Mouse (Mus musculus) limb, embryonic 13.5 days (tissue): ENCODE measurements around the gene Esr1. TPM values are rescaled to one million over a fixed set of nuclear protein-coding genes. Genes with fewer than 3 reads are reported as not detected.

ENCODE experiments used
- ATAC-seq: fragments of 200-750 bp; cut with Nextera tagmentation; 2 replicates; pipeline ENCODE4 v1.8.0; 2017; ENCODE audit warnings: low read depth, moderate number of reproducible peaks, moderate TSS enrichment; ENCODE audit not compliant: low FRiP score
- H3K27ac ChIP-seq: fragments of 300-500 bp; sonication (generic); 2 replicates; pipeline ENCODE4 v1.5.1; 2015; ENCODE audit warnings: inconsistent platforms, mild to moderate bottlenecking, moderate library complexity
- H3K27me3 ChIP-seq: fragments of 300-500 bp; sonication (generic); 2 replicates; pipeline ENCODE4 v1.6.1; 2015; ENCODE audit warnings: mild to moderate bottlenecking, inconsistent platforms
- H3K36me3 ChIP-seq: fragments of 300-500 bp; sonication (generic); 2 replicates; pipeline ENCODE4 v1.6.1; 2015; ENCODE audit warnings: inconsistent platforms, mild to moderate bottlenecking, moderate library complexity
- H3K4me1 ChIP-seq: fragments of 300-500 bp; sonication (generic); 2 replicates; pipeline ENCODE4 v1.6.1; 2015; ENCODE audit warnings: inconsistent platforms
- H3K4me2 ChIP-seq: fragments of 300-500 bp; sonication (generic); replicated peaks from 2 replicates; pipeline ENCODE4 v1.6.1; 2015; ENCODE audit warnings: inconsistent platforms, mild to moderate bottlenecking, moderate library complexity
- H3K4me3 ChIP-seq: fragments of 300-500 bp; sonication (generic); 2 replicates; pipeline ENCODE4 v1.5.1; 2015; ENCODE audit warnings: moderate library complexity, mild to moderate bottlenecking, inconsistent platforms
- H3K9ac ChIP-seq: fragments of 300-500 bp; sonication (generic); 2 replicates; pipeline ENCODE4 v1.6.1; 2015; ENCODE audit warnings: mild to moderate bottlenecking, inconsistent platforms
- H3K9me3 ChIP-seq: fragments of 300-500 bp; sonication (generic); 2 replicates; pipeline ENCODE4 v1.6.1; 2016; ENCODE audit warnings: inconsistent platforms
- WGBS: fragments of 180-500 bp; shearing (Covaris S2); methylation state at CpG from one replicate; pipeline ENCODE4 v1.1.7; 2015; 5-methylcytosine and 5-hydroxymethylcytosine counted together
- polyA plus RNA-seq: library from polyadenylated mRNA; unstranded; fragments of >200 nt; fragmentation: Nextera tagmentation; extraction: Ambion mirVana; gene quantifications from 2 replicates; pipeline ENCODE4 v1.2.1, GENCODE M21; 2015

Gene Esr1
- polyA plus RNA-seq, 1 experiment from 2014 or later, result 0.92 TPM

GRCm38 (mm10) chr10:4623319-4623718 lies 11.9 kb downstream of the Esr1 start:
- no peak overlapping the region for H3K27ac ChIP-seq
- H3K36me3 ChIP-seq, result no peaks in the 10 kb centered on the region
- ATAC-seq, result no peak
- H3K27me3 ChIP-seq, result no peaks in the 10 kb centered on the region
- H3K4me2 ChIP-seq, result no peak overlapping the region
- no peaks in the 10 kb centered on the region for H3K9me3 ChIP-seq
- H3K4me3 ChIP-seq, result no peak overlapping the region
- H3K4me1 ChIP-seq, result peaks cover 15% of the 10 kb centered on the region
- H3K9ac ChIP-seq, result no peak overlapping the region

- Histone ChIP-seq H3K36me3 (no peaks in the 10 kb centered on the region), H3K9ac (no peak overlapping the region), H3K4me2 (no peak overlapping the region), H3K27ac (no peak overlapping the region), H3K27me3 (no peaks in the 10 kb centered on the region), H3K4me1 (peaks cover 15% of the 10 kb centered on the region), H3K4me3 (no peak overlapping the region), H3K9me3 (no peaks in the 10 kb centered on the region)
- no peak for ATAC-seq
- 86% methylated on average over 4 of the region's 4 CpGs for WGBS
Observed at GRCm38 (mm10) chr10:4624581-4624980, 13.2 kb downstream of the Esr1 start.

GRCm38 (mm10) chr10:4625300-4625699 lies 13.9 kb downstream of the Esr1 start:
- Histone ChIP-seq H3K36me3 (no peaks in the 10 kb centered on the region), H3K27me3 (no peaks in the 10 kb centered on the region), H3K9me3 (no peaks in the 10 kb centered on the region), H3K9ac (no peak overlapping the region), H3K27ac (no peak overlapping the region), H3K4me3 (no peak overlapping the region), H3K4me2 (no peak overlapping the region), H3K4me1 (peaks cover 13% of the 10 kb centered on the region)
- WGBS, result 80% methylated on average over 6 of the region's 6 CpGs
- ATAC-seq, result no peak

- Histone ChIP-seq H3K9me3 (no peaks in the 10 kb centered on the region), H3K4me3 (no peak overlapping the region), H3K9ac (no peak overlapping the region), H3K4me2 (no peak overlapping the region), H3K27ac (no peak overlapping the region), H3K36me3 (no peaks in the 10 kb centered on the region), H3K4me1 (peaks cover 1% of the 10 kb centered on the region), H3K27me3 (no peaks in the 10 kb centered on the region)
- WGBS, result 82% methylated on average over 7 of the region's 7 CpGs
- ATAC-seq, result no peak
Observed at GRCm38 (mm10) chr10:4626432-4626831, 15.0 kb downstream of the Esr1 start.

- H3K27me3 ChIP-seq, result no peaks in the 10 kb centered on the region
- no peak overlapping the region for H3K9ac ChIP-seq
- H3K4me3 ChIP-seq, result no peak overlapping the region
- no peak overlapping the region for H3K27ac ChIP-seq
- 93% methylated on average over 8 of the region's 8 CpGs for WGBS
- no peak overlapping the region for H3K4me2 ChIP-seq
- no peak for ATAC-seq
- no peaks in the 10 kb centered on the region for H3K36me3 ChIP-seq
- no peaks in the 10 kb centered on the region for H3K9me3 ChIP-seq
- no peaks in the 10 kb centered on the region for H3K4me1 ChIP-seq
Observed at GRCm38 (mm10) chr10:4626996-4627395, 15.6 kb downstream of the Esr1 start.

- H3K4me3 ChIP-seq, result no peak overlapping the region
- ATAC-seq, result no peak
- no peak overlapping the region for H3K9ac ChIP-seq
- 86% methylated on average over 9 of the region's 9 CpGs for WGBS
- H3K4me2 ChIP-seq, result no peak overlapping the region
- H3K27me3 ChIP-seq, result no peaks in the 10 kb centered on the region
- H3K27ac ChIP-seq, result no peak overlapping the region
- no peaks in the 10 kb centered on the region for H3K36me3 ChIP-seq
- 0 out of 2 replicates have a peak, but pooled peaks cover 1% of the 10 kb centered on the region for H3K4me1 ChIP-seq
- no peaks in the 10 kb centered on the region for H3K9me3 ChIP-seq
Observed at GRCm38 (mm10) chr10:4627415-4627814, 16.0 kb downstream of the Esr1 start.

GRCm38 (mm10) chr10:4629314-4629713 lies 17.9 kb downstream of the Esr1 start:
- Histone ChIP-seq H3K4me1 (0 out of 2 replicates have a peak, but pooled peaks cover 3% of the 10 kb centered on the region), H3K9me3 (no peaks in the 10 kb centered on the region), H3K4me3 (no peak overlapping the region), H3K27ac (no peak overlapping the region), H3K36me3 (no peaks in the 10 kb centered on the region), H3K4me2 (no peak overlapping the region), H3K27me3 (no peaks in the 10 kb centered on the region), H3K9ac (no peak overlapping the region)
- no peak for ATAC-seq

- 0 out of 2 replicates have a peak, but pooled peaks cover 3% of the 10 kb centered on the region for H3K4me1 ChIP-seq
- no peaks in the 10 kb centered on the region for H3K27me3 ChIP-seq
- ATAC-seq, result no peak
- no peak overlapping the region for H3K9ac ChIP-seq
- 53% methylated on average over 11 of the region's 11 CpGs for WGBS
- H3K36me3 ChIP-seq, result no peaks in the 10 kb centered on the region
- peak overlapping the region; percentile 10; the same call in 1 of the 2 replicates for H3K4me3 ChIP-seq
- H3K27ac ChIP-seq, result no peak overlapping the region
- peak overlapping the region; percentile 47 for H3K4me2 ChIP-seq
- H3K9me3 ChIP-seq, result no peaks in the 10 kb centered on the region
Observed at GRCm38 (mm10) chr10:4632211-4632704, 20.9 kb downstream of the Esr1 start.

GRCm38 (mm10) chr10:4633287-4634030 lies 22.1 kb downstream of the Esr1 start:
- Histone ChIP-seq H3K4me2 (no peak overlapping the region), H3K9ac (no peak overlapping the region), H3K4me3 (no peak overlapping the region), H3K27ac (no peak overlapping the region), H3K27me3 (no peaks in the 10 kb centered on the region), H3K9me3 (no peaks in the 10 kb centered on the region), H3K36me3 (no peaks in the 10 kb centered on the region), H3K4me1 (0 out of 2 replicates have a peak, but pooled peaks cover 3% of the 10 kb centered on the region)
- 48% methylated on average over 14 of the region's 14 CpGs for WGBS
- no peak for ATAC-seq

- WGBS, result 74% methylated on average over 6 of the region's 6 CpGs
Observed at GRCm38 (mm10) chr10:4635740-4636139, 24.3 kb downstream of the Esr1 start.

GRCm38 (mm10) chr10:4646074-4646473 lies 34.7 kb downstream of the Esr1 start:
- H3K4me1 ChIP-seq, result no peaks in the 10 kb centered on the region
- no peak overlapping the region for H3K27ac ChIP-seq
- no peak for ATAC-seq
- no peaks in the 10 kb centered on the region for H3K36me3 ChIP-seq
- H3K9ac ChIP-seq, result no peak overlapping the region
- no peaks in the 10 kb centered on the region for H3K27me3 ChIP-seq
- no peaks in the 10 kb centered on the region for H3K9me3 ChIP-seq
- 77% methylated on average over 7 of the region's 7 CpGs for WGBS
- H3K4me2 ChIP-seq, result no peak overlapping the region
- H3K4me3 ChIP-seq, result no peak overlapping the region

More at GRCm38 (mm10) chr10:4635740-4636139, 24.3 kb downstream of the Esr1 start:
- H3K36me3 ChIP-seq, result no peaks in the 10 kb centered on the region
- no peak overlapping the region for H3K4me2 ChIP-seq
- H3K9ac ChIP-seq, result no peak overlapping the region
- no peaks in the 10 kb centered on the region for H3K9me3 ChIP-seq
- no peak for ATAC-seq
- no peaks in the 10 kb centered on the region for H3K27me3 ChIP-seq
- no peak overlapping the region for H3K27ac ChIP-seq
- H3K4me3 ChIP-seq, result no peak overlapping the region
- H3K4me1 ChIP-seq, result 0 out of 2 replicates have a peak, but pooled peaks cover 3% of the 10 kb centered on the region

GRCm38 (mm10) chr10:4646851-4647250 lies 35.5 kb downstream of the Esr1 start:
- no peaks in the 10 kb centered on the region for H3K27me3 ChIP-seq
- H3K4me1 ChIP-seq, result no peaks in the 10 kb centered on the region
- WGBS, result 83% methylated on average over 9 of the region's 9 CpGs
- no peaks in the 10 kb centered on the region for H3K9me3 ChIP-seq
- no peak overlapping the region for H3K27ac ChIP-seq
- H3K9ac ChIP-seq, result no peak overlapping the region
- no peak overlapping the region for H3K4me3 ChIP-seq
- no peak for ATAC-seq
- H3K36me3 ChIP-seq, result no peaks in the 10 kb centered on the region
- no peak overlapping the region for H3K4me2 ChIP-seq

- ATAC-seq, result no peak
- WGBS, result 84% methylated on average over 5 of the region's 5 CpGs
- Histone ChIP-seq H3K4me3 (no peak overlapping the region), H3K9me3 (no peaks in the 10 kb centered on the region), H3K27me3 (no peaks in the 10 kb centered on the region), H3K4me2 (no peak overlapping the region), H3K4me1 (no peaks in the 10 kb centered on the region), H3K9ac (no peak overlapping the region), H3K36me3 (no peaks in the 10 kb centered on the region), H3K27ac (no peak overlapping the region)
Observed at GRCm38 (mm10) chr10:4665380-4665779, 54.0 kb downstream of the Esr1 start.
